Mouse (Mus musculus) 416B (cell line): ENCODE data around the gene Nyap2.

Source experiments
- DNase-seq: peaks from one replicate; pipeline ENCODE4 v3.0.0; 2011; ENCODE audit warnings: low read depth

The Nyap2 gene

DNA sequence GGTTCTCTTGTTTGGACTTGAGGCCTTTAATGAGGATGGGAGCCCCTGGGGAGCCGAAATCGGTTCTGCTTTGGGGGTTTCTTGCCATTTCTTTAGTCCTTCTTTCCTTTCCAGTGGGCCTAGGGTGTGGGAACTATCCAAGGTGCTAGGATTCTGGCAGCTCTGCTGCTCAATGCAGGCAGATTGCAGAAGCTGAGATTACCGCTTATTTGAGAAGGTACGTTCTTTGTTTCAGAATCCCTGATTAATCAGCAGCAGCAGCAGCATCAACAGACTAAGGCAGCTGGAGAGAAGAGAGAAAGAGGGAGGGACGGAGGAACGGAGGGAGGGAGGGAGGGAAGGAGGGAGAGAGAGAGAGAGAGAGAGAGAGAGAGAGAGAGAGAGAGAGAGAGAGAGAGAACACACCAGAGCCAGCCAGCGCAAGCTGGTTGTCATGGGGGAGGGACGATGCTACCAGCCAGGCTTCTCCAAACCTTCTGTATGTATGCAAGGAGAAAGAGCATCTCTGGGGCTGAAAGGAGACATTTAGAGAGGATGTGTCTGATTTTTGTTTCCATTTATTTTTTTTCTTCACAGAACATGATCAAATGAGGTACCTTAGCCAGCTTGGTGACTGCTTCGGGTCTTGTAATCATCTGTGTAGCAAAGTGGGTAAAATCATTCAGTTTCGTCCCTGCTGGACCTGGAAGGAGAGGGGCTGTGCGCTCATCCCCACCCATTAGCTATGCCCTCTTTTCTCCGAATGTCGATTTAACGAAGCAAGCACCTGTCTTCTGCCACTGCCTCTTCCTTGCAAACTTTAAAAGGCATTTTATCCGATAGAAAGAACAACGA, at the start of gene Nyap2:
Gene Nyap2 (plus strand): TSS at position 120 of the 834 bp plus-strand sequence.
- no peak for DNase-seq

DNA sequence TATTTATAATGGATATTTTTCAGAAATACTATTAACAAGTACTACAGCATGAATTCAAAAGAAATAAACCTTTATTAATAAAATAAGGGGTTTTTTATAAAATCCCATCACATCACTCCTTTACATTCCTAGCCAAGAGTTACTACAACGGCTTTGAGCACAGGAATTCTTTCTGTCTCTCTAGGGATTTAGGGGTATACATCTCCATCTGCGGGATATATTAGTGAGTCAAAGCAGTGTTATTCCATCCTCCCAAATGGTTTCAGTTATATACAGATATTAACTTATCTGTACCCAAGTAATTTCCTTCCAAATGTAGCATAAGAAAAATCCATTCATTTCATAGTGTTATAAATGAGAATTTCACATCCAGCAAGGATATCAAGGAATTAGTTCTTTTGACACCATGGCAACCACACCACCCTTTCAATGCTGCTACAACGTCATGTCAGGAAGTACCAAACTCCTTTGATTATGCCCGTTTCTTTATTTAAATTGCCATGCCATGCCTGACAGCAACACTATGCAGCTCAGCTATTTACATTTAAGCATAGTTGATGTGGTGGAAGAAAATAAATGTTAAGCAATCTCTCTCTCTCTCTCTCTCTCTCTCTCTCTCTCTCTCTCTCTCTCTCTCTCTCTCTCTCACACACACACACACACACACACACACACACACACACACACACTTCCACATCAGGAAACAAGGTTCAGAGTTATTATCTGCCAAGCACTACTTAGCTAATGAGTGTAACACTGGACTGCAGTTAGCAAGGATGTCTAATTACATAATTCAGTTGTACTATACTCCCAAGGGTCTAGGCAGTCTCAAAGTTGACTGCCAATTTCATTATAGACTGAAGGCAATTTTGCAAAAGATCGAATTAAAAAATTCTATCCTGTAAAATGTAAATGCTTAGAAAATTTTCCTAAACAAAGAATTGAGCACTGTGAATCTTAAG, 33.6 kb upstream of the Nyap2 start:
- no peak for DNase-seq

DNA sequence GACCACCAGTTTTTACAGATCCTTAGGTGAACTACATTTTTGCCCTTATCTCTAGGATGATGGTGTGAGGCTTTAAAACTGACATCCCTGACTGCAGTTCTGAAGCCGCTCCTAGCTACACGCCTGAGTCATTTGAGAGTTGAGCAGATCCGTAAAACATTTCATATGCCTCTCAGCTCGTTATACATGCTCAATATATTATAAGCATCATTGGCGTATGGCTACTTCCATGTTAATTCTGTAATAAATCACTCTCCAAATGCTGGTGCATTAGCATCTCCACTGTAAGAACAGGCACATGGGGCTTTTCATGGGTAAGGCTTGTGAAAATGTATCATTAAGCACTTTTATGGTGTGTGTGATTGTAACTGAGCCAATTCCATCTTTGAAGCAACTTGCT, 18.4 kb upstream of the Nyap2 start:
- no peak for DNase-seq

DNA sequence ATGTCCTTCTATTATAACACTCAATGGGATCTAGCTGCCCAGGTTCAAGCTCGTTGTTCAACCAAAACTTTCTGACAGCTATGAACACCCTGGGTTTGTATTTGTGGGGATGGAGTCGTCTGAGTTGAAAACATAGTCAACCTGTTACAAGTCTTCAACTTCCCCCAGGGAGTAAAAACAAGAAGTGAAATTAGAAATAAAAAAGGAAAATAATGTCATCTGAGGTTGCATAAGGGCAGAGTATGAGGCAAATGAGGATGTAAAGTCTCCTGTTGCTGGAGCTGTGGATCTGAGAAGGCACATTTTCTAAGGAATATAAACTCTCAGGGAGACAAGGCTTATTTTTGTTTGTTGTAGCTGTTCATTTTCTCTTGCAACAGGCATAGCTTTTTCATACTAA, 17.9 kb upstream of the Nyap2 start:
- no peak for DNase-seq

DNA sequence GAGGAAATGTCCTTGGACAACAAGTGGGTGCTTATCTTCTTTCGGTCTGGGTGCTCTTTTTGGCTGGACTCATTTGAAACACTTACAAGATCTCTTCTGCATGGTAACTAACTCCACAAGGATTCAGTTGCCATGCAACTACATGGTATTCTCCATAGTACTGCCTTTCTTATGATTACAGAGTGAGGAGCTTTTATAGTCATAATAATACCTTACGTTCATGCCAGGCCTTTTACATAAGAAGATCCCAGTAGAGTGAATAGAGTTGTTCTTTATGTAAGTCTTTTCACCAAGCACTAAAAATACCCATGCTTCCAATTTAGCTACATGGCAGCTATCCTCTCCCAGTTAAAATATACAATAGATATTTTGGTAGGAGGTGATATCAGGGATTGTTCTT, 13.9 kb upstream of the Nyap2 start:
- no peak for DNase-seq

DNA sequence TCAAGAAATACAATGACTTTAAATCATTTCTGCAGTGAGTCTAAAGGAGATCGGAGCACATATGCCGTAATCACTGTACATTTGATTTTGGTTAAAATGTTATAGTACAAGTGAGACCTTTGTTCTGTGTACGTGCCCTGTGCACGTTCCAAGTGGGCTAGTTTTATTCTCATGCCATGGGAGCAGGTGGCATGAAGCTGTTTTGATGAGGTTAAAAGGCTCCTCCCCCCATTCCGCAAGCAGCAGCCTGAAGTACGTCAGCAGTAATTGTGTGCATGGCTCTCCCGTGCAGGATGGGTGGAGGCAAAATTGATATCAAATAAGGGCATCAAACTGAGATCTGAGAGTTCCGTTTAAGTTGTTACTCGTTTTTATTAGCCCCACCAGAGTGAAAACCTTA, 491 bp upstream of the Nyap2 start:
- DNase-seq, result no peak

DNA sequence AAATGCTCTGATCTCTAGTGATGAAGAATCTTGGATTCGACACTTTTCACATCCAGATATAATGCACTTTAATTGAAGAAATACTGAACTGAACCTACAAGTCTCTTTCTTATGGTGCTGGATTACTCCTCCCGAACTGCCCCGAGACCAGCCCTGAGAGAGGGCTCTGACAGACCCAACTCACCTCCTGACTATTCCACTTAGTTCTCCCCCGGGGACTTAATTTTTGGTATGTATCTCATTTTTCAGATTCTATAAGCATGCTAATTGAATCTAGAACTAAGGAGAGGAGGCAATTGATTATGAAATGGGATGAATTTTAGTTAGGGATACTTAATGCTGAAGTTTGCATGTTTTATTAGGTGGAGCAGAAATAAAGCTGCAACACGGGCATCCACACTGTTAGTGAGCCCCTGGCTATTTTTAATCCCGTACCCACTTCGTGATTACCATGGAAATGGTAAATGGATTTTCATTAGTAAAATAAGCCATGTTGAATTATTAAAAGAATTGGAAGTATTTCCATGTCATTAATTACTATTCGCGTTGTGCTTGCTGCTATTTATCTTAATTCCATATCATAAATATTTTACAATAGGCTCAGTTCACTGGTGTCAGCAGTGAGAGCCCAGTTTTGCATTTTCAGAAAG, 1.0 kb downstream of the Nyap2 start:
- no peak for DNase-seq

DNA sequence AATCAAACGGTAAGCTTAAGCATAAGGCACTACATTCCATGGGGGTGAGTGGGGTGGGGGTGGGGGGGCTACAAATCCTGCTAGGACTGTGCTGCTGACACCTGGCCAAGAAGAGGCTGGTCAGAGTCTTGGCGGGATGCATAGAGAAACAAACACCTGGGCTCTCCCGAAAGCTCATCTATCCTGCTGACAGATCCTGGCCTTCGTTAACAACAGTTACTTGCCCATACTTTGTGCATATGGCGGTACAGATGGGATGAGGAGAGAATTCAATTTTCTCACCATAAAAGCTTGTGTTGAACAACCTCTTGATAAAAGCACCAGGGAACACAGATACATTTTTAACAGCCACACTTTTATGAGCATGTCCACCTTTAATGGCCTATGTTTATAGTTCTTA, 10.7 kb downstream of the Nyap2 start:
- DNase-seq, result no peak

DNA sequence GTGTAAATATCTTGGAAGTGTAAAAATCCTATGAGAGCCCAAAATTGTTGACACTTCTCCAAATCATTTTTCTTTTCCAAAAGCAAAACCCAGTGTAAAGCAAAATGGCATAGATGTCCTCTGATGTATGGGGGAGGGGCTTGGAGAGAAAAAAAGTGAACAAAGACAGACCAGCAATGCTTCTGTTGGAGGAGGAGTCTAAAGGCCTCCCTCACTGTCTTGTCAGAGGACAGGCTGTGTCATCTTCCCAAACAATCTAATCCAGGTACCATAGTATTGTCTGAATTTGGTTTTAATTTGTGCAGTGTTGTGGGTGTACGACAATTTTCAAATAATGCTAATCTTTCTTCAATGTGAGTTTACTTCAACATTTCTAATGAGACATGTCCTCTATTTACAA, 13.7 kb downstream of the Nyap2 start:
- DNase-seq, result no peak

DNA sequence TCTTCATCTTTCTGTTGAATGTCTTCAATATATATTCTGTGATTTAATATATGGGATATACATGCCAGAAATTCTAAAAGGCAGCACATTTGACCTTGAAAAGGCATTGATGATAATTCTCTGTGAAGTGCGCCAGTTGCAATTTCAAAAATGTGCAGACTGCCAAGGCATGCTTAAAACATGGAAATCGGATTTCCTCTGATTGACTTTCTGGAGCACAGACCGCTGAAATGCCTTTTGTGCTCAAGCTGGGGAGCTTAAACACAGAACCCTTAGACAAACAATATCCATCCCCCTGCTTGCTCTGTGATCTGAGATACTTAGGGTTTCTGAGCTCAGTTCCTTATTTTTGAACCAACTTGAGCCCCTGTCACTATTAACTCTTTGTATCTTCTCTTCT, 14.2 kb downstream of the Nyap2 start:
- no peak for DNase-seq

DNA sequence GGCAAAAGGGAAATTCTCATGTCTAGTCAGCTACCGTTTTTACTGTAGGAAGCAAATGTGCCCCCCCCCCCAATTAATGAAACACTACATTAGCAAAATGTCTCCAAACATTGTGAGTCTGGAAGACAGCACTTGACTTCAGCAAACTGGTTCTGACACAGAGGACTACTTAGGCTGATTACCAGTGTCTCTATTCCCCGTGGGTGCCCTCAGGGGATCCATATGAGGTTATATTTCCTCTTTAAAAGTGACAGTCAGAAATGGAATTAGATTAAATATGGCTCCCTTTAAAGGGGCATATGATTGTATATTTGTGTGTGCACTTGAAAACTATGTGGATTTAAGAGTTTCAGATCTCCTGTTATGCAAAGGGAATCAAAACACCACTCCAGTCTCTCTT, 15.3 kb downstream of the Nyap2 start:
- DNase-seq, result no peak

DNA sequence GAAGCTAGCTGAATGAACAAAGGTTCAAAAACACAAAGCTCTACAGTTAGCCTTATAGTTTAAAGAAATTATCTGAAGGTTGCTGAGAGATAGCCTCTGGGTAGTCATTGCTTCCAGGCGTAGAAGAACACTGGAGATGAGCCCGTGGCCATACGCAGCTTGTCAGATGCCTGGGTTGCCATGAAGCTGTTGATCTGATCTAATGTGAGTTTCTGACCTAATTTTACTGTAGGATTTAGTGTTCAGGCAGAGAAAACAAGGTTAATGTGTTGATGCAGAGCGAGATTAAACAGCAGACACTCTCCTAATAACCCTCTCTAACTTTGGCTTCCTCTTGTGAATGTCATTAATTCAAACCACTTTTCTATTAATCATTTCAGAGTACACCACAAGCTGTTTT, 16.1 kb downstream of the Nyap2 start:
- no peak for DNase-seq

DNA sequence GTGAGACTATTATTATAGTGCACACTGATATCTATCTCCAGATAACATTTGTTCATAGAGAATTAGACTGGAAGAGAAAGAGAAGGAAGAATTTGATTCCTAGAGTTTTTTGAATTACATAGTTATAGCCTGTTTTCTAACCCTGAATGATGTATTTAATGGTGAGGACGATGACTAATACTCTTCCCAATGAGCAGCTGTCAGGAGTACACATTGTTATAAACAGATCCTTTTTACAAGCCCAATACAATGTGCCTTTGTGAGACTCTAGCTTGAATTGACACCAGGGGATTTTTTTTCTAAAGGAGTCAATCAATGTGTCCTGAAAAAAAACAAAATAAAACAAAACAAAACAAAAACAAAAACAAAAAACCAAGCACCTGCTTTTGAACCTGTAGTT, 22.2 kb downstream of the Nyap2 start:
- DNase-seq, result no peak

DNA sequence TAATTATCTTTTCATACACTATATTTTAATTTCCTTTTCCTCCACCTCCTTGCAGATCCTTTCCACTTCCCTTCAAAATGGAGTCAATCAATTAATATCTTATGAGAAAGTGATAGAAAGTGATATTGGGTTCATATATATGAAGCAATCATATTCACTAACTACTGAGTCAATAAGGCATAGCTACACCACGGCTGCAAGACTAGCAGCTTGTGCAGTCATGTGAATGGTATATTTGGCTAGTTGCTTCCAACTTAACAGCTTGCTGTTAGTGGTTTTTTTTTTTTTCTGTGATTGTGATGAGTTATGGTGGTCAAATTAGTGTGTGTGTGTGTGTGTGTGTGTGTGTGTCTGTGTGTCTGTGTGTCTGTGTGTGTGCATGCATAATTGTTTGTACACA, 25.0 kb downstream of the Nyap2 start:
- no peak for DNase-seq

DNA sequence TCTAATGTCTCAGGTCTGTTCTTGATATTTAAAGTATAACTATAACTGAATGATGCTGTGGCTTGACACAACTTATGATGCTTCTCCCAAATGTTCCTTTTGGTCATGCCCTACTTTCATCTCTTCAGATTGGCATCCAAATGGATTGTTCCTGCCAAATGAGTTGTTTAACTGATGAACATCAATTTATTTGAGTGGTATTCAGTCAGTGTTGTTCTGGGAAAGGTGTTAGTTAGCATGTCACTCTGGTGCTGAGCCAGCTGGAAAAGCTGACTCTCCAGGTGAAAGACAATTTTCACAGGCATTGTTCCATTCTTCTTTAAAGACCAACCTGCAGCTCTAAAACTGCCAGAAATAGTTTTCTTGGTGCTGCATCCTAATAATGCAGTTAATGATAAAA, 43.0 kb downstream of the Nyap2 start:
- DNase-seq, result no peak

DNA sequence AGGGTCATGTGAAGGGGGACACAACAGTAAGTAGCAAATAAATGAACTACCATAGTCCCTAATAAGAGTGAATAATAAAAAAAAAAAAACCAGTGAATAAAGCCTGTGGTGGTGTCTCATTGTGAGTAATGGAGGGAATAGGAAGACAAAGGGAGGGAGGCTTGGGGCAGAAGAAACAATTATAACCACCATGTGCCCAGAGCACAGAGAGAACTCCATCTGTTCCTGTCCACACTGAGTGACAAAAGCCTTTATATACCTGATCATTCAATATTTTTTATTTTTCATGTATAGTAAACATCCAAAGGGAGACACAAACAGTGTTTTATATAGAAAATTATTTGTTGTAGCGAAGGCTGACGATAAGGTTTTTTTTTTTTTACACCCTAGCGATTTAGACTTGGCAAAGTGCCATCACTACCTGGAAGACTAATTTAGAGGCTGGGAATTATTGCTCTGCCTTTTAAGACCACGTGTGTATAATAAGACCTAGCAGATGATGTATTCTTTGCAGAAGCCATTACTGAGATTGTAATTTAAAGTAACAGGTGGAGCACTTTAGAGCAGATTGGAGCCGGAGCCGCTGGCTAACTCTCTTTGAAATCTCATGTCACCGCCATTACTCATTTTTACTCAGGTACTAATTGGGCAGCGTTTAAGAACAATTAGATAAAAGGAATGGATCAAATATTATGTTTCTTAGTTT, 55.4 kb downstream of the Nyap2 start:
- no peak for DNase-seq

DNA sequence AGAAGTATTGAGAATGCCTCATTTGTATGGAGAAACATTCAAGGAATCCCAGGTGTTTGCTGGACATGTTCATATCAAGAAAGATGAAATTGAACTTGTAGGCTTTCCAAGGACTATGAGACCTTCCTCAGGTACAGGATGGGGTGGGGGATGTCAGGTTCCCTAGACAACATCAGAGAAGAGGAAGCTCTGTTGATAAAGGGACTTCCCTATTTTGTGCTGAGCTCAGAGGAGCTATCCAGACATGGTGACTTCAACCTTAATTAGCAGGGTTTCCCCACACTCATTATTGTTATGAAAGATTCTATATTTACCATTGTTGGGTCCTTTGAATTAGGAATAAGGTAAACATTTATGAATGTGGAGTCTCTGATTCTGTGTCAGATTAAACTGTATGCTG, 67.1 kb downstream of the Nyap2 start:
- no peak for DNase-seq

DNA sequence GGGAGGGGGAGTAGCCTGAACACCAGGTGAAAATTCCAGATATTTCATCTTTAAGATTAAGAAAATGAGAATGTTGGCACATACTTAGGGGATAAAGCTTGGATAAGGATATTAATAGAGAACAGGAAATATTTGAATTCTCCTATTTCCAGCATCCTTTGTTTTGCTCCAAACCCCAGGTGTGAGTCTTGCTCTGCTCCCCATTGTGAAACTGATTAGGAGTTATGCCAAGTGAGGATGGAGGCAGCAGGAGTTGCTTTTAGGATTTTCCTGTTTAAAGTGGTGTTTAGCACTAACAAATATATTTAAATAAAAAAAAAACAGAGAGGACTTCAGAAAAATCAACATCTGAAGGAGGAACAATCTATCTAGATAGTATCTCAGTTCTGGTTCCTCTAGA, 68.8 kb downstream of the Nyap2 start:
- DNase-seq, result no peak

DNA sequence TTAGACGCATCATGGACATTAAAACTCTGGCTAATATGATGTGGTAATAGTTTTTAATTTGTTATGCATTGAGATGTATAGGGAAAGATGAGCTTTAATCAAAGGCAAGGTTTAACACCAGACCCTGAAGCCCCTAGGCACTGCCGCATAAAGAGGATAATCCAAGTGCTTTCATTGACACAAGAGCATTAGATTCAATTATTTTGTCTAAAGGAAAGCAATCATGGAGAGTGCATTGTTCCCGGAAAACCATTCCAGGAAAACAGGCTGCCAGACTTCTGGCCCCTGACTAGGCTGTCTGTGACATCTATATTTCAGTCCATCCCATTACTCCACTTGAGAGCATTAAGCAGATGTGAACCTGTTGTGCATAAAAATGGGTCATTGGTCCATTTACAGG, 92.5 kb downstream of the Nyap2 start:
- no peak for DNase-seq

DNA sequence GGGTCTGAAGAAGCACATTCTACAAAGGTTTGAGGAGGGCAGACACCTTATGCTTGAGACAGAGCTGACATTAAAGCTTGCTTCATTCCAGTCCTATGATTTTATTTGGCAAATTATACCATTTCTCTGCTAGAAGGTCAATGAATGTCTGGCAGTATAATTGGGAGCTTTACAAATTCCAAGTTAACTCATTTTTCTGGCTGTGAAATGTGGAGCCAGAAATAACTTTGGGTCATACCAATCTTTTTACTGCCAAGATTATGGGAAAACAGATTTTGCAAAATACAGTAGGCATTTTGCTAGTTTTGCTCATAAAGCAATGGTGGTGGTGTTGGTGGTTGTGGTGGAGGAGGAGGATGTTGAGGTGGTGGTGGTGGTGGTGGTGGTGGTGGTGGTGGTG, 96.0 kb downstream of the Nyap2 start:
- DNase-seq, result no peak

DNA sequence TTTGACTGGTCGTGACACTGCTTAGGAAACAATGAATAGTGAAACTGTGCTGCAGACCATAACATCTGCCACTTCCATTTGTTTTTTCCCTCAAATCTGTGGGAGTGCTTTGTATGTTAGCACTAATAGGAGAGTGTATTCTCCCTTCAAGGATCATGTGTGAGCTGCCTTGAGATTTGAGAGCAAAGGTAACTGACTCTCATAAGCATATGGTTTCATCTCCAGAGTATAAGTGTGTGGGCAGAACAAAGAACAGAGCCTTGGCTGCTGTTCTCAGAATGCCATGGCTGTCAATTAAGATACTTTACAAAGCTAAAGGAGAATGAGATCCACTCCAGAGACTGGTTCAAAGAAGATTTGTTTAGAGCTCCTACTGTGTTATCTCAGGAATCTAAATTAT, 96.6 kb downstream of the Nyap2 start:
- DNase-seq, result no peak

DNA sequence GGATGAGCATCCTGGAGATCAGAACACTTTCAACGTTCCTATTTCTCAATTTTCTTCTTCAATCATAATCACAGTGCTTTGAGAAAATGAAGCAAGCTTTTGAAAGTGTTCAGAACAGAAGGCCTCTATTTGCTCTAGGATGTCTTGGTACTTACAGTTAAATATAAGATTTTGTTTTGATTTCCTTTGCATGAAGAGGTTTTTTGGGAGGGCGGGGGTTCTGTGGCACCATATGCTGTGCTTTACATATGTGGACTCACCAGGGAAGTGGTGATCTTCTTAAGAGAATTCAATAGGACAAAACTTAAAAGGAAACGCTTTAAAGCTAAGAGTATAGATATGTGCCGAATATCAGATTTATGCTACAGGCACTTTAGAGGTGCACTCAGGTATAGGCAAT, 103.0 kb downstream of the Nyap2 start:
- no peak for DNase-seq
